Mouse (Mus musculus) hindbrain, embryonic 14.5 days (tissue): ENCODE measurements at regions not wholly inside any gene's neighbourhood (a gene's known extent, or its start where the extent isn't known, plus 50 kb on each side); places are given as distances from the start of the nearest gene placed in this dataset.

Experiments
- ATAC-seq: fragments of 200-750 bp; cut with Nextera tagmentation; 2 replicates; pipeline ENCODE4 v1.8.0; 2017; ENCODE audit warnings: moderate number of reproducible peaks, mild to moderate bottlenecking, moderate TSS enrichment, moderate library complexity; ENCODE audit not compliant: low FRiP score
- DNase-seq: peaks from one replicate; pipeline ENCODE4 v3.0.0-alpha.2; 2015; ENCODE audit warnings: low spot score
- H3K27ac ChIP-seq: fragments of 300-500 bp; sonication (generic); 2 replicates; pipeline ENCODE4 v1.5.1; 2014; ENCODE audit warnings: mild to moderate bottlenecking, moderate library complexity
- H3K27me3 ChIP-seq: fragments of 300-500 bp; sonication (generic); 2 replicates; pipeline ENCODE4 v1.6.1; 2014; ENCODE audit warnings: mild to moderate bottlenecking, low read length, mixed read lengths; ENCODE audit not compliant: control insufficient read depth, insufficient read depth
- H3K36me3 ChIP-seq: fragments of 300-500 bp; sonication (generic); replicated peaks from 2 replicates; pipeline ENCODE4 v1.6.1; 2014; ENCODE audit not compliant: control insufficient read depth, insufficient read depth
- H3K4me1 ChIP-seq: fragments of 300-500 bp; sonication (generic); replicated peaks from 2 replicates; pipeline ENCODE4 v1.6.1; 2014; ENCODE audit warnings: antibody characterized with exemption, low read length, mixed read lengths; ENCODE audit not compliant: control insufficient read depth, insufficient read depth
- H3K4me2 ChIP-seq: fragments of 300-500 bp; sonication (generic); replicated peaks from 2 replicates; pipeline ENCODE4 v1.6.1; 2014; ENCODE audit warnings: mild to moderate bottlenecking, moderate library complexity
- H3K4me3 ChIP-seq: fragments of 300-500 bp; sonication (generic); replicated peaks from 2 replicates; pipeline ENCODE4 v1.5.1; 2014; ENCODE audit warnings: mild to moderate bottlenecking, low read length
- H3K9ac ChIP-seq: fragments of 300-500 bp; sonication (generic); 2 replicates; pipeline ENCODE4 v1.6.1; 2014
- H3K9me3 ChIP-seq: fragments of 300-500 bp; sonication (generic); 2 replicates; pipeline ENCODE4 v1.6.1; 2016; ENCODE audit warnings: low read length; ENCODE audit not compliant: control insufficient read depth
- WGBS: fragments of 180-500 bp; shearing (Covaris S2); extraction: QIAGEN DNeasy Blood & Tissue Kit; methylation state at CpG from one replicate; pipeline ENCODE4 v1.1.7; 2014; 5-methylcytosine and 5-hydroxymethylcytosine counted together

DNA sequence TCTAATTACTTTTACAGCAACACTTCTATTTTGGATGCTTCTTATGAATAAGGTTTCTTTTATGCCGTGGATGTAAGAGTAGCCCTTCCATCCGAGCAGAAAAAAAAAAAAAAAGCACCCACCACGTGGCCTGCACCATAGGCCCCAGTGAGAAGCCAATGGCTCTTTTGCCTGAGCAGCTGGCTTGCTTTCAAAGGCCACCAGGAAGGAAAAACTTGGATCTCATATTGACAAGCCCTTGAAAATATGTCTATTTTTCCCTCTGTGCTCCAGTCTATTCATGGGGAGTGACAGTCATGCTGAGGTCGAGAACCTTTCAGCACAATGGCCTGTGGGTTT is 252.4 kb downstream of the Foxo1 start:
- WGBS: 47% methylated on average over 4 of the region's 4 CpGs
- Histone ChIP-seq H3K4me3 (no peak overlapping the region), H3K9ac (no peak overlapping the region), H3K27ac (no peak overlapping the region), H3K9me3 (no peaks in the 10 kb centered on the region), H3K4me1 (no peaks in the 10 kb centered on the region), H3K27me3 (no peaks in the 10 kb centered on the region), H3K4me2 (no peak overlapping the region), H3K36me3 (no peaks in the 10 kb centered on the region)
- DNase-seq (no peak), ATAC-seq (no peak)

DNA sequence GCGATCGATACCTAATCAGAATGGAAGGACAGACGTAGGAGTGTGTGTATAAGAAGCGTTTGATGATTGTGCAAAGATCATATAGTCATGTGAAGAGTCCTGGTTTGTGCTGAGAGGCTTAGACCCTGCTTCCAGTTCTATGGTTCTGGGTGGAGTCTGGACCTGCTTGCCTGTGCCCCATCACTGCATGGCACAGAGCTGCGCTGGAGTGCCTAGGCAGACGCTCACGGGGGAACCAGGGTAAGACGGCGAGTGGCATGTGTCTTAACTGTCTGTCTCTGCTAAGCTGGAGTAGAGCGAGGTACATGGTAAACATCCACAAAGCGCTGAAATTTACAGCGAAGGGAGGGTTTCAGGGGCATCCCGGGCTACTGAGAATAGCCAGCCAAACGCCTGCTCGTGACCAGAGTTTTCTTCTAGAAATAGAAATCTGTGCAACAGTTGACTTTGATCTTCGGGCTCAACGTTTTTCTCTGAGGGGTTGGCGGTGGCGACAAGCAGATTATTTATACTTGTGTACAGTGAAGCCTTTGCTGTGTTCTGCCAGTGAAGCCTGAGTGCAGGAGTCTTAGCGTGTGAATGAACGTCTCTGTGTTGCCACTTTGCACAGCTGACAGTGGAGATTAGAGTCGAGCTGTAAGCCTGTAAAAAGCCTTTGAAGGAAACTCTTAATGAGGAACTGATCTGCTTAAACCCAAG is 251.9 kb downstream of the Foxo1 start:
- no peak overlapping the region for H3K4me2 ChIP-seq
- WGBS: 80% methylated on average over 22 of the region's 22 CpGs
- no peaks in the 10 kb centered on the region for H3K36me3 ChIP-seq
- DNase-seq (no peak), ATAC-seq (no peak)
- H3K4me3 ChIP-seq: no peak overlapping the region
- no peaks in the 10 kb centered on the region for H3K4me1 ChIP-seq
- H3K9ac ChIP-seq: no peak overlapping the region
- no peaks in the 10 kb centered on the region for H3K27me3 ChIP-seq
- no peaks in the 10 kb centered on the region for H3K9me3 ChIP-seq
- no peak overlapping the region for H3K27ac ChIP-seq

GRCm38 (mm10) chr3:52517808-52518207 is 249.7 kb downstream of the Foxo1 start:
- no peaks in the 10 kb centered on the region for H3K36me3 ChIP-seq
- no peak overlapping the region for H3K4me2 ChIP-seq
- H3K9ac ChIP-seq: no peak overlapping the region
- H3K4me3 ChIP-seq: no peak overlapping the region
- no peaks in the 10 kb centered on the region for H3K27me3 ChIP-seq
- WGBS: 96% methylated on average over 3 of the region's 3 CpGs
- no peak for DNase-seq
- H3K4me1 ChIP-seq: no peaks in the 10 kb centered on the region
- no peak overlapping the region for H3K27ac ChIP-seq
- H3K9me3 ChIP-seq: no peaks in the 10 kb centered on the region
- no peak for ATAC-seq

DNA sequence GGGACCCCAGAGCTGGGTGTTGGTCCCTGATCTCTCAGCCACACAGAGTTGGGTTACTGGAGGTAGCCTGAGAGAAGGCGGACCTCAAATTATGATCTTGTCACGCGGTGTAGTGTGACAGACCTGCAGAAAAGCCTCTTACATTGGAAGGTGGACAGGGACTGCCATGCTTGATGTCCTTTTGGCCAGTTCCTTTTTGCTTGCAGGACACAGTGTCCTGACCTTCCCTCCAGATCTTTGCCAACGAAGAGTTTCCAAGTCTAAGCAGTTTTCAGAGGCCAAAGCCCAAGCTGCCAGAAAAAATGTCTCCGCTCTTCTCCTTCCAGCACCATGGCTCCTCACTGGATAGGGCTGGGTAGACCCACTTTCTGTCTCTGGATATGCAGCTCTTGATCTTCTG is 248.6 kb downstream of the Foxo1 start:
- H3K9ac ChIP-seq: no peak overlapping the region
- H3K4me3 ChIP-seq: no peak overlapping the region
- H3K4me2 ChIP-seq: no peak overlapping the region
- H3K27me3 ChIP-seq: no peaks in the 10 kb centered on the region
- 96% methylated on average over 5 of the region's 5 CpGs for WGBS
- H3K36me3 ChIP-seq: no peaks in the 10 kb centered on the region
- DNase-seq: no peak
- no peak for ATAC-seq
- no peaks in the 10 kb centered on the region for H3K9me3 ChIP-seq
- H3K27ac ChIP-seq: no peak overlapping the region
- H3K4me1 ChIP-seq: no peaks in the 10 kb centered on the region

DNA sequence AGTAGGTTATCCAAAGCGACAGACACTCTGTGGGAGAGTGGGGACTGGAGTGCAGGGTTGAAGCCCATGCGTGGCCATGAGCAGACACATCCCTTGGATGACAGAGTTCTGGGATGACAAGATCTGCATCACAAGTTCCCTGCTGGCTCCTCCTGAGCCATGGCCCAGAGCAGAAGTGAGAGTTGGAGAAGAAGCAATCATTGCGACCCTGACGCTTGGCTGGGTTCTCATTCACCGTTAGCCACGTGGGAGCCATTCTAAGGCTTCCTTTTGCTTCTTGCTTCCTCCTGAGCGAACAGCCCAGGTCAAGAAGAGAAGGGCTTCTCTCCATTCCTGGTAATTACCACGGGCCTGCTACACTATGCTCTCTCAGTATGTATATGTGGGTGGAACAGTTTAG is 244.6 kb downstream of the Foxo1 start:
- Histone ChIP-seq H3K4me2 (no peak overlapping the region), H3K27ac (no peak overlapping the region), H3K4me1 (no peaks in the 10 kb centered on the region), H3K27me3 (no peaks in the 10 kb centered on the region), H3K9ac (no peak overlapping the region), H3K36me3 (no peaks in the 10 kb centered on the region), H3K9me3 (0 out of 2 replicates have a peak, but pooled peaks cover under 1% of the 10 kb centered on the region), H3K4me3 (no peak overlapping the region)
- WGBS: 82% methylated on average over 8 of the region's 8 CpGs
- no peak for ATAC-seq
- no peak for DNase-seq

DNA sequence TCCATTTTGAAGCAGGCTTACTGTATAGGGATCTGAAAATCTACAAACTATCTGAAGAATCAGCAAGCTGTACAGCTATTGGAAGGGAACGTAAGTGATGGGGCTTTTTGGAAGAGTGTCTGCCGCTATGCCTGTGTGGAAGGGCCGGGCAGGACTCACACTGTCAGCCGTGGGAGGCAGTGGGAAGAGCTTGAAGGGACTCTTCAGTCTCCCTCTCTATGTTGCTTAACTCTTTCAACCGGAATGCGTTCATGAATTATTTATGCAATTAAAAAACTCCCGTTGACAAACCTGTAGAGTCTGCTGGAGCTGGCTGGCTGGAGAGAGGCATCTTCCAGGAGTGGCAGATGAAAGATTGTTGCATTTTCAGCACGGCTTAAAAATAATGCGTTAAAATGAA is 243.4 kb downstream of the Foxo1 start:
- no peak for DNase-seq
- Histone ChIP-seq H3K4me1 (no peaks in the 10 kb centered on the region), H3K27ac (no peak overlapping the region), H3K36me3 (no peaks in the 10 kb centered on the region), H3K9me3 (0 out of 2 replicates have a peak, but pooled peaks cover 3% of the 10 kb centered on the region), H3K27me3 (no peaks in the 10 kb centered on the region), H3K4me3 (no peak overlapping the region), H3K4me2 (no peak overlapping the region), H3K9ac (no peak overlapping the region)
- no peak for ATAC-seq
- 46% methylated on average over 9 of the region's 9 CpGs for WGBS

GRCm38 (mm10) chr3:52510831-52511230 is 242.7 kb downstream of the Foxo1 start:
- Histone ChIP-seq H3K4me2 (peak overlapping the region; percentile 47; the same call in 1 of the 2 replicates), H3K36me3 (no peaks in the 10 kb centered on the region), H3K9me3 (0 out of 2 replicates have a peak, but pooled peaks cover 3% of the 10 kb centered on the region), H3K9ac (no peak overlapping the region), H3K4me1 (no peaks in the 10 kb centered on the region), H3K27me3 (no peaks in the 10 kb centered on the region), H3K4me3 (no peak overlapping the region), H3K27ac (no peak overlapping the region)
- WGBS: 69% methylated on average over 6 of the region's 6 CpGs
- ATAC-seq: no peak
- DNase-seq: no peak

DNA sequence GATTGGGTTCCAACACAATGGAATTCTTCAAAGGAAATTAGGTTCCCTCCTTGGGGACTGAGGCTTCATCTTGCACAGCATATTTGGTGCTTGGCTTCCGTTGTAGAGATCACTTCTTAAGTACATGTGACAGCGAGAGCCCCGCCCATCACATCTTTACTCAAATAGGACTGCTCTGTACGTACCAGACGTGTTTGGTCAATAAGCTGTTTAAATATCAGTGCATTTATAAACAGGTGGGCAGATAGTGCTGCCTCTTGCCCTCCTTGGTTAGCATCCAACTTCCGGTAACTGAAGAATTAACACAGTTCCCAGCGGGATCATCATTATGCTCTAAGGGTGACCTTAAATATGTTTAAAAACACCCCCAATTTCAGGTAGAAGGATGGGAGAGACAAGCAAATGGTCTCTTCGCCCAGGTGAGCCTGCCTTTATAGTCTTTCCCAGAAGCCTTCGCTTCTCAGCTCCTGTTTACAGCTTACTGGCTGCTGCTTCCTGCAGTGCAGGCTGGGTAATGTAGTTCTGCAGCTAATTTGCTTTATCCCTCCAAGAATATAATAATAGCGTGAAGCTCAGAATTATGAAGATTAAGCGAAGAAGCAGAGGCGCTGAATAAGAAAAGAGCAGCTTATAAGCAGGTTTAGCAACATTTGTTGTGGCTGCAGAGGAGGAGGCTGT is 242.1 kb downstream of the Foxo1 start:
- 67% methylated on average over 12 of the region's 12 CpGs for WGBS
- Histone ChIP-seq H3K9ac (no peak overlapping the region), H3K27me3 (no peaks in the 10 kb centered on the region), H3K4me2 (peak overlapping the region; percentile 47), H3K4me1 (no peaks in the 10 kb centered on the region), H3K4me3 (peak overlapping the region; percentile 15; the same call in 1 of the 2 replicates), H3K9me3 (0 out of 2 replicates have a peak, but pooled peaks cover 3% of the 10 kb centered on the region), H3K27ac (no peak overlapping the region), H3K36me3 (no peaks in the 10 kb centered on the region)
- peak; percentile 63 for DNase-seq
- peak; percentile 84; the same call in 1 of the 2 replicates for ATAC-seq

GRCm38 (mm10) chr3:52503925-52504324 is 235.8 kb downstream of the Foxo1 start:
- H3K36me3 ChIP-seq: no peaks in the 10 kb centered on the region
- H3K9me3 ChIP-seq: 0 out of 2 replicates have a peak, but pooled peaks cover 3% of the 10 kb centered on the region
- ATAC-seq (no peak), DNase-seq (no peak)
- no peaks in the 10 kb centered on the region for H3K4me1 ChIP-seq
- no peak overlapping the region for H3K4me3 ChIP-seq
- H3K9ac ChIP-seq: no peak overlapping the region
- no peak overlapping the region for H3K27ac ChIP-seq
- H3K4me2 ChIP-seq: no peak overlapping the region
- no peaks in the 10 kb centered on the region for H3K27me3 ChIP-seq
- WGBS: 87% methylated on average over 9 of the region's 9 CpGs
